Mouse (Mus musculus) layer of hippocampus, adult 11-12 months (tissue): Measurements from ENCODE around the gene Sv2b.
"Not testable (repeated sequence)": the region's sequence is repeated elsewhere in the genome, so short reads cannot be mapped to it uniquely, and the experiment has no call there.

Experiments
- DNase-seq: peaks from one replicate; pipeline ENCODE4 v3.0.0; 2022; ENCODE audit warnings: low spot score

Sv2b gene

DNA sequence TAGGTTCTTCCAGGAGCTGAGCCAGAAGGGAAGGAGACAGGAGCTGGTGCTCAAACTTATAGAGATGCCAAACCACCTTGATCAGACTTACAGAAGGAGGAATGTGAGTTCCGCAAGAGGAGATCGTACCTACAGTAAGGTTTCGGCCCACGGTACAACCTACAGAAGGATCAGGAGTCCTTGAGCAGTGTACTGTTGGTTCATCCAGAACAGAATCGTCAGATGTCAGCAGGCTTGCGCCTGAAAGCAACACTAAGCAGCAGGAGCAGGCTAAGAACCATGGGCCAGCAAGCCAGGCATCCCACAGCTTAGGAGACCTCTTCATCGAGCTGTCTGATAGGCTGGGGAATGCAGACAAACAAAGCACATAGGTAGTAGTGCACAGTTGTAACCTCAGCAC is 92.9 kb downstream of the Sv2b start:
- no peak for DNase-seq

DNA sequence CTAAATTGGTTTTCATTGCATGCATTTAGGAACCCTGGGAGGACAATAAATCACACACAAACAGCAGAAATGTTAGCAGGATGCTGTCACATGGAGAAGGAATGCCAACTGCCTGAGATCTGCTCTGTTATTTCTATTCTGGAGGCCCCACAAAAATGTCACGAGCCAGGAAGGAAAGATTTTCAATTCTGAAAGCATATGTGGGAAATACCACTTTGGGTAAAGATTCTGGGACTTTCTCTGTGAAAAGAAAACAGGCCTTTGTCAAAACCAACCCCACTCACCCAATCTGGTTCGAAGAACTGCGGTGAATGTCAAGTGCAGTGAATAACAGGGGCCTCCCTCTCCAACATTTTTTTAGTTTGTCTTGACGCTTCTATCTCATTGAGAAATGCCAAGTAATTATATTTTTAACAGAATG is 99.8 kb downstream of the Sv2b start:
- DNase-seq, result peak; percentile 39

DNA sequence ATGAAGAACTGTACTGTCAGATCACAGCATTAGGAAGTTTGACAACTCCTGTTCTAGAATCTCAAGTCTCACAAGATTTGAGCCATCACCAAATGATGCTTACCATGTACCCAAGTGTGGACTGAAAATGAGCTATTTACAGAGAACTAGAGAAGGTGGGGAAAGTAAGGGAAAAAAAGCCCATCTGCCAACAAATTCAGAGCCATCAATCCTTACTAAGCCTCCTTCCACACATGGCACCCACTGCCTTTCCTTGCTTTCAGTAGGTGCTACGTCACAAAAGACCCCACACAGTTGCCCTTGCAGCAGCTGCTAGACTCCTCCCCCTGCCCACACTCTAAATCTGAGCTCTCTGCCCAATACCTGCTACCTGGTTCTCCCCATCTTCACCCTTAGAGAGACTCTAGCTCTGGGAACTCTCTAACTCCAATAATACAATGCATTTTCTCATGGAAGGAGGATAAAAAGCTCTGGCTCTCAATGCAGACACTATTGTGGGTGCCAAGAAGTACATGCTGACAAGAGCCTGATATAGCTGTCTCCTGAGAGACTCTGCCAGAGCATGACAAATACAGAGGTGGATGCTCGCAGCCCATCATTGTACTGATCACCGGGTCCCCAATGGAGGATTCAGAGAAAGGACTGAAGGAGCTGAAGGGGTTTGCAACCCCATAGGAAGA is 101.0 kb downstream of the Sv2b start:
- no peak for DNase-seq

- DNase-seq, result no peak
These were observed 102.4 kb downstream of the Sv2b start for GRCm38 (mm10) chr7:75206671-75207070.

- DNase-seq, result no peak
These were observed 103.7 kb downstream of the Sv2b start for GRCm38 (mm10) chr7:75205386-75205785.

- DNase-seq, result not testable (repeated sequence)
These were observed 114.2 kb downstream of the Sv2b start for GRCm38 (mm10) chr7:75194919-75195230.

- no peak for DNase-seq
These were observed 114.7 kb downstream of the Sv2b start for GRCm38 (mm10) chr7:75194158-75194918.

GRCm38 (mm10) chr7:75190192-75190591 is 118.9 kb downstream of the Sv2b start:
- no peak for DNase-seq

DNA sequence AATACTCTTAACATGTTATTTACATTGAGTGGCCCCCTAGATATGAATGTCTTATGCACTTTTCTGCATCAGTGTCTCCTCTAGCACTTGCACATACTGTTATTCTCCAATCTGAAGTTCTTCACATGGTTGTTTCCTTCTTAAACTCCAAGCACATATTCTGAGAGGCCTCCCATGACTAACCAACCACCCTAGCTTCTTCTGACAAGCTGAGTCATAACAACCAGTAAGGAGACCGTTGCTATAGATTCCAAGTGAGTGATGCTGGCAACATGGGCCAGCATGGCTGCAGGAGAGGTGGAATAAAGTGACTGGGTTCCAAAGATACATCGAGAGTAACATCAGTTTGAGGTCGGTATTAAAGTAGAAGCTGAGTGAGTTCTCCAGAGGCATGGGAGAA is 134.0 kb downstream of the Sv2b start:
- DNase-seq, result no peak

DNA sequence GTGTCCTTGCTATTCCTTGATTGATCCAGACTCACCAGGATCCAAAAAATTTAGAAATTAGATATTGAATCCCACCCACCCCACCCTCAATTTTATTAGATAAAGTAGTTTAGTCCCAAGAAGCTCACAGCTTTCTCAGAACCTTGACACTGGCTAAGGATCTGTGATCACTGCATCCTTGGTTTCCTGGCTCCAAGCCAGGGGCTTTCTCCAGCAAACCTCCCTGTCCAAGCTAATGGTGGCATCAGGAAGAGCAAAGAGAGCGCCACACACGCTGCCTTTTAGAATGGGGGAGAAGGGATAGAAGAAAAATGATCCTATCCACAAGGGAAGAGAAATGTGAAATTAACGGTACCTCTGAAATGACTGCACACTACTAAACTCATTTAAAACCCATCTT is 141.6 kb downstream of the Sv2b start:
- DNase-seq, result no peak

DNA sequence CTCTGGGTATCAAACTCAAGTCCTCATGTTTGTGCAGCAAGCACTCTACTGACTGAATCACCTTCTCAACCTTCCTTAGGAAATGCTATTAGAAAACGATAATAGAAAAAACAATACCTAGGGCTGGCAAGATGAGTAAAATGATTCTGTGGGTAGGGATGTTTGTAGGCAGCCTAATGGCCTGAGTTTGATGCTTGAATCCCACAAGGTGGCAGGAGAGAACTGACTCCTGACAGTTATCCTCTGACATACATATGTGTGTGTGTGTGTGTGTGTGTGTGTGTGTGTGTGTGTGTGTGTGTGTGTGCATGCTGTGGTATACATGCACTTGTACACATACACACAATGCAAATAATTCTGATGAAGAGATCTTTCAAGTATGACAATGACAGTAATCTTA is 161.9 kb downstream of the Sv2b start:
- no peak for DNase-seq

GRCm38 (mm10) chr7:75142800-75143199 is 166.3 kb downstream of the Sv2b start:
- no peak for DNase-seq

- DNase-seq, result peak; percentile 54
These were observed 167.0 kb downstream of the Sv2b start for GRCm38 (mm10) chr7:75141919-75142700.

GRCm38 (mm10) chr7:75139306-75139705 is 169.8 kb downstream of the Sv2b start:
- DNase-seq, result no peak

DNA sequence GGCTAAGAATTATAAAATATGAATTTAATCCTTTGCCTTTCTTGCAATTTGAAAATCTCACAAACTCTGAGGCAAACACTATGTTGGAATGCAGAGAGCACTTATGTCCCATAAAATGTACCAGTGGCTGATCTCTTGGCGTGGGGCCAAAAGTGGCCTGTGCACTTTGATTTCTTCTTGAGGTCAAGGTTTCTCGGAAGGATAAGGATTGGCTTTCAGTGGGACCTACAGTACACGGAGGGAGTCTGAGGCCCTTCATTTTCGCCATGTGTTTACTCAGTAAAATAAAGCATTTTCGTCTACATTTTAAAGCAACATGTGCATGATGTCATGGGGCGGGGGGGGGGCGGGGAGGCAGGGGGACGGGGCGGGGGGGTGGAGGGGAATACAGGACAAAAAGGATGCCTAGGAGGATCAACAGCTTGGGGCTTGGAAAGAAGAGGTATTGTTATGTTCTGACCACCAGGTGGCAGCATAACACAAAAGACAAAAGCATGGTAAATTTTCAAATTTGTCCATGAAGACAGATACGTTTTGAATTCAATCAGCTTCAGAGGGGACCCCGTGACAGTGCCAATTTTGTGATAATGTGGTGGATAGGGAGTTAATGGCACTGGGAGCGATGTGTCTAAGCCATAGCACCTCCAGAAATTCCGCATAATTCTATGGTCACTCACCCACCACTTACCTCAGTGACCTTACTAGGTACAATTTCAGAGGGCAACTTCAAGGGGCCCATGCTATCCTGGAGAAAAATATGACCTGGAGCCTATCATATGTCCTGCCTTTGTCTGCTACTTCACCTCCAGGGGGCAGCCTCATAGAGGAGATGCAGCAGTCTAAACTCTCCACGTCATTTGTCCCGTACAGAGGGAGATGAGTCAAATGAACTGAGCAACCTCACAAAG is 174.1 kb downstream of the Sv2b start:
- DNase-seq, result peak; percentile 41

GRCm38 (mm10) chr7:75128036-75128435 is 181.0 kb downstream of the Sv2b start:
- no peak for DNase-seq

DNA sequence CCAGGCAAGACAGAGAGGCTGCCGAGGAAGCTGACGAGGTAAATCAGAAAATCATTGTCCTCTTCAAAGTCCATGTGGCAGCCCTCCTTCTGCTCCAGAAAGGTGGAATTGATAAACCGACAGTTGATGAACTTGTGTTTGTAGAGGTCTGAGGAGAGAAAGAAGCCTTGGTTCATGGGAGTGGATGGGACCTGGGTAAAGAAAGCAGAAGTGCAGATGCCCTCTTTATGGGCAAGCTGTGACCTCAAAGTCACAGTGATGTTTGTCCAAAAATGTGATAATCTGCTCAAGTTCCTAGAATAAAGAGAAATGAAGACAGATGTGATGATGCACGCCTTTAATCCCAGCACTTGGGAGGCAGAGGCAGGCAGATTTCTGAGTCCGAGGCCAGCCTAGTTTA is 185.0 kb downstream of the Sv2b start:
- DNase-seq, result no peak

- peak; percentile 63 for DNase-seq
These were observed 190.9 kb downstream of the Sv2b start for GRCm38 (mm10) chr7:75118022-75118673.

- DNase-seq, result peak; percentile 63
These were observed 198.4 kb downstream of the Sv2b start for GRCm38 (mm10) chr7:75110689-75111088.

DNA sequence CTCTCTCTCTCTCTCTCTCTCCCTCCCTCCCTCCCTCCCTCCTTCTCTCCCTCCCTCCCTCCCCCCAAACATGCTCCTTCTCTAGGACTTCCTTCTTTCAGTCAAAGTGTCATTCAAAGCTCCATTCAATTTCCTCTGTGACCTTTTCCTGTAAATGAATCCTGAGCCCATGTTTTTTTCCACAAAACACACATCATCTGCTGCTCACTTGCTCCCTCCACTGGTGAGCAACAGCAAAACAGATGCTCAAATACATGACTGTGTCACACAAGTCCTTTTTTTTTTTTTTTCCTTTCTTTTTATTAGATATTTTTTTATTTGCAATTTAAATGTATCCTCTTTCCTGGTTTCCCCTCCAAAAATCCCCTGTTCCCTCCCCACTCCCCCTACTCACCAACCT is 201.6 kb downstream of the Sv2b start:
- DNase-seq, result peak; percentile 52

DNA sequence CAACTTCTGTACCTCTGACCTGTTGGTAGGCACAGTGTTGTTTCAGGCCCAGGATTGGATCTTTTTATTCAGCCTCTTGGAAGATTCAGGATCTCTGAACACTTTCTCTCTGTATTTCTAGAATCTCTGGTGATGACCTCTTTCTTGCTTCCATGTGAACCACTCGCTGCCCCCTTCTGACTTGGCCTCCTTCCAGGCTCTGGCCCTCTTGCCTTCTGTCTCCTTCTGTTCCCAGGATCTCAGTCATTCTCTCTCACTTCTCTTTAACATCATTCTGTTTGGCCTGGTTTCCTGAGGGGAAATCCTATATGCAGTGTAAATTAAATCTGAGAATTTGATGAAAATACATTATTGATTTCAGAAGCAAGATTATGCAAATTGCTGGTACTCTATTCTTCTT is 205.2 kb downstream of the Sv2b start:
- no peak for DNase-seq
